Mouse (Mus musculus): ENCODE results near the gene Pkn1. TPM values are rescaled to one million over a fixed set of nuclear protein-coding genes. Genes with fewer than 3 reads are reported as not detected.

Pkn1 gene
- polyA plus RNA-seq, 1 experiment from 2014 or later, result 21.9 TPM

DNA sequence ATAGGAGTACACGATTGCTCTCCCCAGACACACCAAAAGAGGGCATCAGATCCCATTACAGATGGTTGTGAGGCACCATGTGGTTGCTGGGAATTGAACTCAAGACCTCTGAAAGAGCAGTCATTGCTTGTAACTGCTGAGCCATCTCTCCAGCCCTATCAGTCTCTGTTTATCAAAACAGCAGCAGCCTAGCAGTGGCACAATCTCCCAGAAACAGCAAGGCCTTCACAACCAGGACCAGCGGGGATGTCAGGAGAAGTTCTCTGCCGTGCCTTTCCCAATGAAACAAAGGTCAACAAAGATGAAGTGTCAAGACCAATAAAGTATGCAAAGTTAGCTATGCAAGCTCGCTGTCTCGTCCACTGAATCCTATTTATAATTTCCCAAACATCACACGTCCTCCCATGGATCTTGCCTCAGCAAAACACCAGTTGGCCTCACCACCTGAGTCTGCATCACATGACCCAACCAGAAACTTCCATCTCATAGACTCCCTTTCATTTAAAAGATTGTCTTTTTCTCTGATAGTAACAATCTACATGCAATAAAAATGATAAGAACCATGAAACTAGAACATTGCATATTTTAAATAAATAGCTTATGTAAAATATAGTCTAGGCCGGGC, 66.8 kb downstream of the Pkn1 start:
- H3K36me3 ChIP-seq (ENCODE audit: control insufficient read depth, insufficient read depth, low read length), result no peaks in the 10 kb centered on the region

GRCm38 (mm10) chr8:83625676-83626299, 73.2 kb downstream of the Pkn1 start:
- 88% methylated on average over 6 of the region's 6 CpGs for WGBS
- no peaks in the 10 kb centered on the region for H3K4me1 ChIP-seq (ENCODE audit: control insufficient read depth, insufficient read depth, low read length)
- no peak overlapping the region for H3K4me3 ChIP-seq (ENCODE audit: low read depth, low read length)
- no peaks in the 10 kb centered on the region for H3K9me3 ChIP-seq (replicated peaks; ENCODE audit: control insufficient read depth, low read length)
- no peak for DNase-seq (ENCODE audit: low spot score)
- no peaks in the 10 kb centered on the region for H3K36me3 ChIP-seq (ENCODE audit: control insufficient read depth, insufficient read depth, low read length)
- H3K27me3 ChIP-seq (replicated peaks; ENCODE audit: control insufficient read depth, insufficient read depth, low read length), result no peaks in the 10 kb centered on the region
- ATAC-seq, result no peak
- H3K9ac ChIP-seq (ENCODE audit: low read length), result no peak overlapping the region
- H3K4me2 ChIP-seq (ENCODE audit: low read length), result no peak overlapping the region
- H3K27ac ChIP-seq (ENCODE audit: low read depth, low read length), result no peak overlapping the region

More for the DNA sequence above, 66.8 kb downstream of the Pkn1 start:
- 0 out of 2 replicates have a peak, but pooled peaks cover 7% of the 10 kb centered on the region for H3K9me3 ChIP-seq (replicated peaks; ENCODE audit: control insufficient read depth, low read length)
- no peaks in the 10 kb centered on the region for H3K27me3 ChIP-seq (replicated peaks; ENCODE audit: control insufficient read depth, insufficient read depth, low read length)
- no peak overlapping the region for H3K4me3 ChIP-seq (ENCODE audit: low read depth, low read length)
- DNase-seq (ENCODE audit: low spot score) (no peak), ATAC-seq (no peak)
- H3K9ac ChIP-seq (ENCODE audit: low read length), result no peak overlapping the region
- no peaks in the 10 kb centered on the region for H3K4me1 ChIP-seq (ENCODE audit: control insufficient read depth, insufficient read depth, low read length)
- H3K4me2 ChIP-seq (ENCODE audit: low read length), result no peak overlapping the region
- 89% methylated on average over 7 of the region's 7 CpGs for WGBS
- H3K27ac ChIP-seq (ENCODE audit: low read depth, low read length), result no peak overlapping the region

- 32% methylated on average over 3 of the region's 3 CpGs for WGBS
Observed at GRCm38 (mm10) chr8:83624739-83625138, 74.2 kb downstream of the Pkn1 start.

GRCm38 (mm10) chr8:83623549-83623948, 75.4 kb downstream of the Pkn1 start:
- 92% methylated on average over 7 of the region's 7 CpGs for WGBS

More at GRCm38 (mm10) chr8:83624739-83625138, 74.2 kb downstream of the Pkn1 start:
- no peak for ATAC-seq
- no peaks in the 10 kb centered on the region for H3K4me1 ChIP-seq (ENCODE audit: control insufficient read depth, insufficient read depth, low read length)
- H3K36me3 ChIP-seq (ENCODE audit: control insufficient read depth, insufficient read depth, low read length), result no peaks in the 10 kb centered on the region
- H3K27ac ChIP-seq (ENCODE audit: low read depth, low read length), result no peak overlapping the region
- no peaks in the 10 kb centered on the region for H3K27me3 ChIP-seq (replicated peaks; ENCODE audit: control insufficient read depth, insufficient read depth, low read length)
- no peak overlapping the region for H3K4me3 ChIP-seq (ENCODE audit: low read depth, low read length)
- H3K4me2 ChIP-seq (ENCODE audit: low read length), result no peak overlapping the region
- H3K9ac ChIP-seq (ENCODE audit: low read length), result no peak overlapping the region
- H3K9me3 ChIP-seq (replicated peaks; ENCODE audit: control insufficient read depth, low read length), result no peaks in the 10 kb centered on the region
- DNase-seq (ENCODE audit: low spot score), result peak; percentile 49

DNA sequence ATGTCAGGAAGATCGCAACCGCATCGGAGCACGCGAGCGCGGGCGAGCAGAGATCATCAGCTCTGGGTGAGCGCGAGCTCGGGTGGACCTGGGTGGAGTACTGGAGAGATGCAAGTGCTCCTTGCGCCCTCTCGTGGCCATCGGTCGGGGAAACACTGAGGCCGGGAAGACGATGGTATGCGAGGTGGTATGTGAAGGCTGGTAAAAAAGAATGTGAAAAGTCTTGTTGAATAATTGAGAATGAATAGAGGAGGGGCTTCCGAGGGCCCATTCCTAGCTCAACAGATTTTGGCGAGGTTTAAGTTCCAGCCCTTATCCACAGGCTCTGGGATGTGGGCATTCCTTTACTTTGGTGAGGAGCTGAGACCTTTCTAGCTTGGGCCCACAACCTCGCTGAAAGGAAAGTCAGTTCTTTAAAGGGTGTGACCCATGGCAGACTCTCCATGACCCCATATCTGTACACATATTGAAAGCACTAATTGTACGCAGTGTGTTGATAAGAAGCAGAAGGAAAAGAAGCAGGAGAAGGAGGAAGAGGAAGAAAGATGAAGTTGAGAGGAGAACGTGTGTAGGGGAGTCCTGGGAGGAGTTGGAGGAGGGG, 76.5 kb downstream of the Pkn1 start:
- Histone ChIP-seq H3K4me2 (ENCODE audit: low read length) (peak overlapping the region; percentile 77), H3K4me1 (ENCODE audit: control insufficient read depth, insufficient read depth, low read length) (no peaks in the 10 kb centered on the region), H3K9me3 (replicated peaks; ENCODE audit: control insufficient read depth, low read length) (no peaks in the 10 kb centered on the region), H3K36me3 (ENCODE audit: control insufficient read depth, insufficient read depth, low read length) (no peaks in the 10 kb centered on the region), H3K9ac (ENCODE audit: low read length) (peak overlapping the region; percentile 72), H3K27ac (ENCODE audit: low read depth, low read length) (no peak overlapping the region), H3K27me3 (replicated peaks; ENCODE audit: control insufficient read depth, insufficient read depth, low read length) (no peaks in the 10 kb centered on the region), H3K4me3 (ENCODE audit: low read depth, low read length) (peak overlapping the region; percentile 33)
- 12% methylated on average over 23 of the region's 23 CpGs for WGBS
- ATAC-seq (peak; percentile 96), DNase-seq (ENCODE audit: low spot score) (peak; percentile 84)

More at GRCm38 (mm10) chr8:83623549-83623948, 75.4 kb downstream of the Pkn1 start:
- no peak for DNase-seq (ENCODE audit: low spot score)
- Histone ChIP-seq H3K4me1 (ENCODE audit: control insufficient read depth, insufficient read depth, low read length) (no peaks in the 10 kb centered on the region), H3K4me2 (ENCODE audit: low read length) (no peak overlapping the region), H3K9me3 (replicated peaks; ENCODE audit: control insufficient read depth, low read length) (no peaks in the 10 kb centered on the region), H3K27ac (ENCODE audit: low read depth, low read length) (no peak overlapping the region), H3K27me3 (replicated peaks; ENCODE audit: control insufficient read depth, insufficient read depth, low read length) (no peaks in the 10 kb centered on the region), H3K36me3 (ENCODE audit: control insufficient read depth, insufficient read depth, low read length) (no peaks in the 10 kb centered on the region), H3K4me3 (ENCODE audit: low read depth, low read length) (no peak overlapping the region), H3K9ac (ENCODE audit: low read length) (no peak overlapping the region)
- no peak for ATAC-seq

DNA sequence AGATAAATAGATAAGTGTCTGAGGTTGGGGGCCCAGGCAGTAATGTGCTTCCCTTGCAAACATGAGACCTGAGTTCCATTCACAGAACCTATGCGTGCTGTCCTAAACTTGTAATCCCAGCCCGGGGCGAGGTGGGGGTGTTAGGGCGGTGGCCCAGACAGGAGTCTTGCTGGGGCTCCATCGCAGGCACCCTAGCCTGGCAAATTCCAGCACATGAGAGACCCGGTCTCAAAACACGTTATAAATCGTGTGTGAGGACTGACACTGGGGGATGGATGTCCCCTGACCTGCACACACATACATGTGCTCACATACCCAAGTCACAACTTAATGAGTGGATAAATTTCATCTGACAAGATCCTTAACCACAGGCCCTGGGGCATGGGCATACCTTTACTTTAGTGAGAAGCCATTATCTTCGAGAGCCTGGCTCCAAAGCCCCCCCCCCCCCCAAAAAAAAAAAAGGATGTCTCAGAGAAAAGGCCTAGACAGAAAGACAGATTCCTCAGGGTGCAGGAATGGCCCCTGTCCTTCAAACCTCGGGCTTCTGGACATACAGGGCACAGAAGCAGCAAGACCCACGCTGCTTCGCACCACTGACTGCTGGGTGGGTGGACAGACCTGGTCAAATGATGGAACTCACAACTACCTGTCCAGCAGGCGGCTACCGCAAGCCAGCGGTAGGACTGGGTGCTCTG, 77.1 kb downstream of the Pkn1 start:
- no peak for DNase-seq (ENCODE audit: low spot score)
- 52% methylated on average over 15 of the region's 15 CpGs for WGBS
- no peaks in the 10 kb centered on the region for H3K9me3 ChIP-seq (replicated peaks; ENCODE audit: control insufficient read depth, low read length)
- no peaks in the 10 kb centered on the region for H3K27me3 ChIP-seq (replicated peaks; ENCODE audit: control insufficient read depth, insufficient read depth, low read length)
- H3K4me1 ChIP-seq (ENCODE audit: control insufficient read depth, insufficient read depth, low read length), result no peaks in the 10 kb centered on the region
- peak overlapping the region; percentile 33 for H3K4me3 ChIP-seq (ENCODE audit: low read depth, low read length)
- no peak overlapping the region for H3K27ac ChIP-seq (ENCODE audit: low read depth, low read length)
- H3K36me3 ChIP-seq (ENCODE audit: control insufficient read depth, insufficient read depth, low read length), result no peaks in the 10 kb centered on the region
- H3K9ac ChIP-seq (ENCODE audit: low read length), result peak overlapping the region; percentile 72
- ATAC-seq, result 0 out of 2 replicates have a peak, but pooled peaks have one; percentile 15
- peak overlapping the region; percentile 77 for H3K4me2 ChIP-seq (ENCODE audit: low read length)

- no peaks in the 10 kb centered on the region for H3K9me3 ChIP-seq (replicated peaks; ENCODE audit: control insufficient read depth, low read length)
- no peak overlapping the region for H3K4me2 ChIP-seq (ENCODE audit: low read length)
- H3K9ac ChIP-seq (ENCODE audit: low read length), result no peak overlapping the region
- no peak overlapping the region for H3K4me3 ChIP-seq (ENCODE audit: low read depth, low read length)
- no peaks in the 10 kb centered on the region for H3K27me3 ChIP-seq (replicated peaks; ENCODE audit: control insufficient read depth, insufficient read depth, low read length)
- H3K36me3 ChIP-seq (ENCODE audit: control insufficient read depth, insufficient read depth, low read length), result no peaks in the 10 kb centered on the region
- 88% methylated on average over 9 of the region's 9 CpGs for WGBS
- no peak for DNase-seq (ENCODE audit: low spot score)
- ATAC-seq, result no peak
- no peak overlapping the region for H3K27ac ChIP-seq (ENCODE audit: low read depth, low read length)
- no peaks in the 10 kb centered on the region for H3K4me1 ChIP-seq (ENCODE audit: control insufficient read depth, insufficient read depth, low read length)
Observed at GRCm38 (mm10) chr8:83619568-83620285, 79.3 kb downstream of the Pkn1 start.

DNA sequence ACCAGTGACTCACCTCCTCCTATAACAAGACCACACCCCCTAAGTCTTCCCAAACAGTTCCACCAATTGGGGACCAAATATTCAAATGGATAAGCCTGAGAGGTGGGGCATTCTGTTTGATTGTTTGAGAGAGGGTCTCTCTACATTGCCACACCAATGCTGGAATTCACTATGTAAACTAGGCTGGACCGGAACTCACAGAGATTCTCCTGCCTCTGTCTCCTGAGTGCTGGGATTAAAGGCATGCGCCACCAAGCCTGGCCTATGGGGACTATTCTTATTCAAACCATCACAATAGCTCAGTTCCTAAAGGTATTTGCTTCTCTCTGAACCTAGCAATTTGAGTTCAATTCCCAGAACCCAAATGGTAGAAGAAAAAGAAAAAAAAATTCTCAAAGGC, 80.4 kb downstream of the Pkn1 start:
- ATAC-seq, result no peak
- WGBS, result 87% methylated on average over 2 of the region's 2 CpGs

More for the DNA sequence above, 80.4 kb downstream of the Pkn1 start:
- no peaks in the 10 kb centered on the region for H3K27me3 ChIP-seq (replicated peaks; ENCODE audit: control insufficient read depth, insufficient read depth, low read length)
- H3K9ac ChIP-seq (ENCODE audit: low read length), result no peak overlapping the region
- no peak overlapping the region for H3K27ac ChIP-seq (ENCODE audit: low read depth, low read length)
- no peak for DNase-seq (ENCODE audit: low spot score)
- no peaks in the 10 kb centered on the region for H3K9me3 ChIP-seq (replicated peaks; ENCODE audit: control insufficient read depth, low read length)
- peaks cover 9% of the 10 kb centered on the region; the same call in 1 of the 2 replicates for H3K36me3 ChIP-seq (ENCODE audit: control insufficient read depth, insufficient read depth, low read length)
- H3K4me3 ChIP-seq (ENCODE audit: low read depth, low read length), result no peak overlapping the region
- no peak overlapping the region for H3K4me2 ChIP-seq (ENCODE audit: low read length)
- no peaks in the 10 kb centered on the region for H3K4me1 ChIP-seq (ENCODE audit: control insufficient read depth, insufficient read depth, low read length)
